Mouse (Mus musculus): ENCODE measurements around the gene Lrrc8a. TPM values are rescaled to one million over a fixed set of nuclear protein-coding genes. Genes with fewer than 3 reads are reported as not detected.

The Lrrc8a gene
- total RNA-seq, 2 experiments from 2014 or later, result 16.2 to 17.1 TPM

- DNase-seq, result no peak
These were observed 1.5 kb downstream of the Lrrc8a start for GRCm38 (mm10) chr2:30238906-30239465.

GRCm38 (mm10) chr2:30239777-30240176 lies 2.3 kb downstream of the Lrrc8a start:
- no peak for DNase-seq

GRCm38 (mm10) chr2:30240267-30240666 lies 2.8 kb downstream of the Lrrc8a start, which contains the start of gene Gm28035:
Gene Gm28035, plus strand, starts transcription at chr2:30240567.
- no peak for DNase-seq

GRCm38 (mm10) chr2:30242509-30242908 lies 5.0 kb downstream of the Lrrc8a start:
- DNase-seq, result peak; percentile 79

- no peak for DNase-seq
These were observed 5.9 kb downstream of the Lrrc8a start for GRCm38 (mm10) chr2:30243391-30243790.

- no peak for DNase-seq
These were observed 7.2 kb downstream of the Lrrc8a start for GRCm38 (mm10) chr2:30244595-30245178.

GRCm38 (mm10) chr2:30247036-30247435 lies 9.5 kb downstream of the Lrrc8a start:
- DNase-seq, result no peak

GRCm38 (mm10) chr2:30247681-30248080 lies 10.2 kb downstream of the Lrrc8a start:
- no peak for DNase-seq

DNA sequence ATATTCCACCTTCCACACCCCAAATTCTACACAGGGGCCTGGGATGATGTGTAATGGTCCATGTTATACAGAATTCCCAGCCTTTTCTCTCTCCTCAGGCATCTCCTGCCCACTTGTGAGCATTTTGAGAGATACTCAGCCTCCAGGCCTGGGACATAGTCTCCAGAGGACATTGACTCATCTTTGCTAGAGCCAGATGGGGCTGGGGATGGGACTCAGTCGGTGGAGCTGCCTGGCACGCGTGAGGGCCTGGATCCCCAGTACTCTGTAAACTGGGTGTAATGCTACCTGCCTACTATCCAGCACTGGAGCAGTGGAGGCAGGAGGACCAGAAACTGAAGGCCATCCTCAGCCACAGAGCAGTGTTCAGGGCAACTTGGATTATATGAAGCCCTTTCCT lies 11.7 kb downstream of the Lrrc8a start:
- no peak for DNase-seq

DNA sequence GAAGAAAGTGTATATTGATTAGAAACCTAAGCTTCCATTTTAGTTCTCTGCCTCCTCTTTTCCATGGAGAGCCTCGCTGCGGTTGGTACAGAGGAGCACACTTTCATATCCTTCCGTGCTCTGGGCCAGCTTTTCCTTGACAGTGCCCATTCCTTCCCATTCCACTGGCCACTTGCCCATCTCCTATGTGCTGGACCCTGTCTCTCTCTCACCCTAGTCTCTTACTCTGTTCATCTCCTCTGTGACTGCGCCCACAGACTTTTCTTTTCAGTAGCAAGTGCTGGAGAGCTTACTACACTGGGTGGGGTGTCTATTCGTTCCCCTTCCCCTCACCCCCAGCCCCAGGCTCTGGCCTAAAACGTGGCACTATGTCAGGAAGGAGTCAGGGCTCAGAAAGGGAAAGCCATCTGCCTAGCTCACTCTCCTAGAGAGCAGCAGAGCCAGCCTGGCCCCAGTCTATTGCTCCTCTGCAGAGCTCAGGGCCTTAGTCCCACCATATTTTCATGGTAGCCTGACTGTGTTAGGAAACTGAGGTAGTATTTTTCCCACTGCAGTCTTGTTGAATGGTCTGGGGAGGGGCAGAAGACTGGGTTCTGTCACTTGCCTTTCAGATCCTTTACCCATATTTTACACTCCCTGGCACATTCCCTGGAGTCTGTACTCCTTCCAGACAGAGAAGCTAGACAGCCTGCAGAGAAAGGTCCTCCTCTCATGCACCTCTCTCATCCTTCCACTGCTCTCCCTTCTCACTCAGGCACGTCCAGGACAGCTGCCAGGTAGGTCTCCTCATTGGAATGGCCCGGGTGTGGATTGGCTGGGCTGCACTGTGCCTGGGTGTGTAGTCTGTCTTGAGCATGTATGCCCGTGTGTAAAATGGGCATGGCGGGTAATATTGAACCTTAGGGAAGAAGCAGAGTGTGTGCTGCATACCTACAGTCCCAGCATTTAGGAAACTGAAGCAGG lies 12.9 kb downstream of the Lrrc8a start:
- DNase-seq, result no peak

GRCm38 (mm10) chr2:30251417-30252104 lies 14.0 kb downstream of the Lrrc8a start:
- peak; percentile 45 for DNase-seq

GRCm38 (mm10) chr2:30252521-30252920 lies 15.0 kb downstream of the Lrrc8a start:
- DNase-seq, result no peak

DNA sequence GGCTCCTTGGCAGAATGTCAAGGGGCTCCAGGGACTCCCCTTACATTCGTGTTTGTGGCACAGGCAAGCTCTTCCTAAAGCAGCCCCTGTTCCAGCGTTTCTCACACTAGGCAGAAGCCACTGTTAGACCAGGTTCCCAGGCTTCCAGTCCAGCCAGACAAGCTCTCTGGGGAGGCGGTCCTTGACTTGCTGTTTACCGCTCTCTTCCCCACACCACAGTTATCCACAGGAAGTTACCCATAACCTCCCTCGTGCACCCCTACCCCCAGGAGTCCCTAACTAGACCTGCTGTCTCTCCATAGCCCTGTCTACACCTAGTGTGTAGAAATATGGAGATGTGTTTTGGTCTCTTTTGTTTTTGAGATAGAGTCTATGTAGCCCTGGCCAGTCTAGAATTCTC lies 16.3 kb downstream of the Lrrc8a start:
- DNase-seq, result no peak

DNA sequence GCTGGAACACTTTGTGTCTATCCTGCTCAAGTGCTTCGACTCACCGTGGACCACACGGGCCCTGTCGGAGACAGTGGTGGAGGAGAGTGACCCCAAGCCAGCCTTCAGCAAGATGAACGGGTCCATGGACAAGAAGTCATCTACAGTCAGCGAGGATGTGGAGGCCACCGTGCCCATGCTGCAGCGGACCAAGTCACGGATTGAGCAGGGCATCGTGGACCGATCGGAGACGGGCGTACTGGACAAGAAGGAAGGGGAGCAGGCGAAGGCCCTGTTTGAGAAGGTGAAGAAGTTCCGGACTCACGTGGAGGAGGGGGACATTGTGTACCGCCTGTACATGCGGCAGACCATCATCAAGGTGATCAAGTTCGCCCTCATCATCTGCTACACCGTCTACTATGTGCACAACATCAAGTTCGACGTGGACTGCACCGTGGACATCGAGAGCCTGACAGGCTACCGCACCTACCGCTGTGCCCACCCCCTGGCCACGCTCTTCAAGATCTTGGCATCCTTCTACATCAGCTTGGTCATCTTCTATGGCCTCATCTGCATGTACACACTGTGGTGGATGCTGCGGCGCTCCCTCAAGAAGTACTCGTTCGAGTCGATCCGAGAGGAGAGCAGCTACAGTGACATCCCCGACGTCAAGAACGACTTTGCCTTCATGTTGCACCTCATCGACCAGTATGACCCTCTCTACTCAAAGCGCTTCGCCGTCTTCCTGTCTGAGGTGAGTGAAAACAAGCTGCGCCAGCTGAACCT lies 18.3 kb downstream of the Lrrc8a start:
- DNase-seq, result no peak

DNA sequence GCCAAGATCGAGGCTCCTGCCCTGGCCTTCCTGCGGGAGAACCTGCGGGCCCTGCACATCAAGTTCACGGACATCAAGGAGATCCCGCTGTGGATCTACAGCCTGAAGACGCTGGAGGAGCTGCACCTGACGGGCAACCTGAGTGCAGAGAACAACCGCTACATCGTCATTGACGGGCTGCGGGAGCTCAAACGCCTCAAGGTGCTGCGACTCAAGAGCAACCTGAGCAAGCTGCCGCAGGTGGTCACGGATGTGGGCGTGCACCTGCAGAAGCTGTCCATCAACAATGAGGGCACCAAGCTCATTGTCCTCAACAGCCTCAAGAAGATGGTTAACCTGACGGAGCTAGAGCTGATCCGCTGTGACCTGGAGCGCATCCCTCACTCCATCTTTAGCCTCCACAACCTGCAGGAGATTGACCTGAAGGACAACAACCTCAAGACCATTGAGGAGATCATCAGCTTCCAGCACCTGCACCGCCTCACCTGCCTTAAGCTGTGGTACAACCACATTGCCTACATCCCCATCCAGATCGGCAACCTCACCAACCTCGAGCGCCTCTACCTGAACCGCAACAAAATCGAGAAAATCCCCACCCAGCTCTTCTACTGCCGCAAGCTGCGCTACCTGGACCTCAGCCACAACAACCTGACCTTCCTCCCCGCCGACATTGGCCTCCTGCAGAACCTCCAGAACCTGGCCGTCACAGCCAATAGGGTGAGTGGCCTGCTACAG lies 19.3 kb downstream of the Lrrc8a start:
- DNase-seq, result no peak

- no peak for DNase-seq
These were observed 20.4 kb downstream of the Lrrc8a start for GRCm38 (mm10) chr2:30257699-30258460.

GRCm38 (mm10) chr2:30258600-30258999 lies 21.1 kb downstream of the Lrrc8a start:
- DNase-seq, result peak; percentile 79

- no peak for DNase-seq
These were observed 21.9 kb downstream of the Lrrc8a start for GRCm38 (mm10) chr2:30259131-30260064.

Measured in gastrocnemius, postnatal 25 days (tissue).